Mouse (Mus musculus): Measurements from ENCODE around the gene Smox. TPM values are rescaled to one million over a fixed set of nuclear protein-coding genes. Genes with fewer than 3 reads are reported as not detected.

Gene Smox
- total and polyA plus RNA-seq, 2 experiments, result 2.8 to 6.0 TPM

DNA sequence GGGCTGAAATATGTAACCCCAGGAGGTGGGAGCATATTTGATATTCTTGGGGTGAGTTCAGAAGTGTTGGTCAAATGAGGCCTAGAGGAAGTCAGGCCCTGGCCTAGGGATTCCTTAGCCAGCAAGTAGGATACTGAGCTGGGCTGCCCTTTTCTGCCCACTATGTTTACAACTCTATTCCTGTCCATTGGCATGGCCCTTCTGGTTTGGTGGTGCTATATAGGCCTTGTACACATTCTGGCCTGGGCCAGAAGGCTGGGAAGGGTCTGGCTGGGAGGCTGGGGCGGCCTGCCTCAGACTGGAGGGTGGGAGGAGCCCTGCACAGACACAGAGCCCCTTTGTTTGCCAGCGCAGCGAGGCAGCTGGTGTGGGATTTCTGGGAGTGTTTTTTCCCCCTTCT is 15.1 kb downstream of the Smox start:
- TF ChIP-seq POLR2A (IDR thresholded peaks at IDR 0.05; ENCODE audit: extremely low read depth, insufficient read depth, low read length) (no peak), CTCF (IDR thresholded peaks at IDR 0.05; ENCODE audit: low read depth, low read length) (no peak)
- Histone ChIP-seq H3K27me3 (ENCODE audit: control insufficient read depth, insufficient read depth, low read length) (no peaks in the 10 kb centered on the region), H3K36me3 (ENCODE audit: control insufficient read depth, insufficient read depth, low read length) (no peaks in the 10 kb centered on the region), H3K79me2 (ENCODE audit: control insufficient read depth, insufficient read depth, low read length) (no peaks in the 10 kb centered on the region), H3K9ac (ENCODE audit: low read depth, low read length) (no peak overlapping the region), H3K4me3 (ENCODE audit: insufficient read depth, low read depth, low read length) (no peak overlapping the region), H3K27ac (replicated peaks; ENCODE audit: insufficient read depth, low read depth, low read length) (no peak overlapping the region), H3K4me1 (ENCODE audit: control insufficient read depth, insufficient read depth, low read length) (no peaks in the 10 kb centered on the region)
- 90% methylated on average over 3 of the region's 3 CpGs for WGBS
- DNase-seq (ENCODE audit: extremely low read depth, low read depth, low spot score), result no peak

DNA sequence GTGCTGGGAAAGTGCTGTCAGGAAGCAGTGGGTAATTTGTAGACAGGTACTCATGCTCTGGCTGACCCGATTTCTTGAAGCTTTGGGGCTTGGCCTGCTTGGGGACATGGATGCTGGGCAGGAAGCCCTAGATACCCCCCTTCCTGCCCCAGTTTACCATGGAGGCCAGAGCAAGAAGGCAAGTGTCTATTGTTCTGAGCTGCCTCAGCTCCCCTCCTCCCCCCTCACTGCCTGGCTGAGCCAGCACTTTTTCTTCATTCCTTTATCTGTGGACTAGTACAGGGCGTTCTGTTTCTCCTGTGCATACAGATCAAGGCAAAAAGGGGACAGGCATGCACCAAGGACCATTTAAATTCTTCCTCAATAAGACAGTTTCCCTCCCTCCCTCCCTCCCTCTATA is 17.2 kb downstream of the Smox start:
- no peak for DNase-seq (ENCODE audit: extremely low read depth, low read depth, low spot score)
- Histone ChIP-seq H3K9ac (ENCODE audit: low read depth, low read length) (no peak overlapping the region), H3K79me2 (ENCODE audit: control insufficient read depth, insufficient read depth, low read length) (no peaks in the 10 kb centered on the region), H3K4me3 (ENCODE audit: insufficient read depth, low read depth, low read length) (no peak overlapping the region), H3K4me1 (ENCODE audit: control insufficient read depth, insufficient read depth, low read length) (no peaks in the 10 kb centered on the region), H3K27me3 (ENCODE audit: control insufficient read depth, insufficient read depth, low read length) (no peaks in the 10 kb centered on the region), H3K27ac (replicated peaks; ENCODE audit: insufficient read depth, low read depth, low read length) (no peak overlapping the region), H3K36me3 (ENCODE audit: control insufficient read depth, insufficient read depth, low read length) (no peaks in the 10 kb centered on the region)
- no peak for TF ChIP-seq CTCF (IDR thresholded peaks at IDR 0.05; ENCODE audit: low read depth, low read length)
- no peak for TF ChIP-seq POLR2A (IDR thresholded peaks at IDR 0.05; ENCODE audit: extremely low read depth, insufficient read depth, low read length)
- WGBS, result 84% methylated on average over 2 of the region's 2 CpGs

DNA sequence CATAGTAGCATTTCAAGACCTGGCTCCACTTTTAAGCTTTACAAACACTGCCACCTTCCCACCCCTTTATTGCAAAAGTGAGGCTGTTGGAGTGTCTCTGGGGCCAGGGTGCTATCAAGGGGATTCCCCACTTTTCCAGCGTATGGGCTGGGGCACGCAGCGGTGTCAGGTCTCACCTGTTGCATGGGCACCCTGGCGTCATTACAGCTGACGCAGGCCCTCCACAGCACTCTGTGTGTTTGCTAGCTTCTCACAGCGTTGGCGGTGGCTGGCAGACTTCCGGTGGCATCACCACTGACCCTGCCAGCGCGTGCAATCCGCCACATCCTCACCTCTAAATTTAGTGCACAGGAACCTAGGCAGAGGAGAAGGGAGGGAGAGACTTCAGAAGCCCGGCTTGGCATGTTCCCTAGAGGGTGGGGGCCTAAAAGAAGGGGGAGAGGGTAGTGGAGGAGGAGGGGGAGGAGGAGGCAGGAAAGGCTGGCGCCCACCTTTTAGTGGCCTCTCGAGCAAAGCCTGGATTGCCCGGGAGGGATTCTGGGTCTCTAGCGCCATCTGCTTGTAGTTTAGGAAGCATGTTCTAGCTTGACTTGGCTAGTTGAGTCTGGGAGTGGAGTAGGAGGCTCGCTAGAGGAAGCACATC is 18.5 kb downstream of the Smox start:
- Histone ChIP-seq H3K36me3 (ENCODE audit: control insufficient read depth, insufficient read depth, low read length) (no peaks in the 10 kb centered on the region), H3K27me3 (ENCODE audit: control insufficient read depth, insufficient read depth, low read length) (no peaks in the 10 kb centered on the region), H3K79me2 (ENCODE audit: control insufficient read depth, insufficient read depth, low read length) (no peaks in the 10 kb centered on the region), H3K9ac (ENCODE audit: low read depth, low read length) (no peak overlapping the region), H3K4me1 (ENCODE audit: control insufficient read depth, insufficient read depth, low read length) (no peaks in the 10 kb centered on the region), H3K4me3 (ENCODE audit: insufficient read depth, low read depth, low read length) (no peak overlapping the region), H3K27ac (replicated peaks; ENCODE audit: insufficient read depth, low read depth, low read length) (no peak overlapping the region)
- 7% methylated on average over 17 of the region's 17 CpGs for WGBS
- peak; percentile 42 for DNase-seq (ENCODE audit: extremely low read depth, low read depth, low spot score)
- TF ChIP-seq CTCF (IDR thresholded peaks at IDR 0.05; ENCODE audit: low read depth, low read length) (peak; percentile 81), POLR2A (IDR thresholded peaks at IDR 0.05; ENCODE audit: extremely low read depth, insufficient read depth, low read length) (no peak)

DNA sequence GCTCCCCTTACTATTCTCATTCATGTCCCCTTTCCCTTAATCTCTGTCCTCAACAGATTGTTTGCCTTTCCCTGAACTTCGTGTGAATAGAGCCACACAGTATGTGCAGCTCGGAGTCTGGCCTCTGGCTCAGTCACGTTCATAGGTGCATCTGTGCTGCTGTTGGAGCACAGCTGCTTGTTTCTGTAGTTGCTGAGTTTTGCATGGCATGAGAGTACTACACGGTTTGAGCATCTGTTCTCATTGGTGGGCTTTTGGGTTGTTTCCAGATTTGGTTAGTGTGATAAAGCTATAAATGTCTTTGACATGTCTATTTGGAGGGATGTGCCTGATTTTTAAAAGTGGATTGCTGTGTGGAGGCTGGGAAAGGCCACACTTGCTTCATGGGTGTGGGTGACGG is 19.2 kb downstream of the Smox start:
- DNase-seq (ENCODE audit: extremely low read depth, low read depth, low spot score), result no peak

DNA sequence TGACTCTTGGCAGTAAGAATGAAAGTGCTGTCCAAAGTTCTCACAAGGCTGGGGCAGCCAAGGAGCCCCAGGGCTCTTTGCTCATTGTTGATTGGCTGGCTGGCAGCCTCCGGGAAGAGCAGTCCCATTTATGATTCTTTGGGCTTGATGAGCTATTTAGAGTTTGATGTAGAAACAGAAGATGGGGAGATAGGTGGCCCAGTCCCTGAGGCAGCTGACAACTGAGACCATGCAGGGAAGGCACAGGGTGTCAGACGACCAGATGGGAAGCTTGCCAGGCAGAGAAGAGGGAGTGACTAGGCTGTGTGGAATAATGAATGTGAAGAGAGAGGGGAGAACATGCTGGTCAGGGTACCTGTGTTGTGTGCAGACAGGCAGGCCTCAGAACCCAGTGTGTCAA is 22.2 kb downstream of the Smox start:
- WGBS, result 34% methylated on average over 2 of the region's 2 CpGs
- TF ChIP-seq CTCF (IDR thresholded peaks at IDR 0.05; ENCODE audit: low read depth, low read length), result no peak
- TF ChIP-seq POLR2A (IDR thresholded peaks at IDR 0.05; ENCODE audit: extremely low read depth, insufficient read depth, low read length), result no peak
- no peak for DNase-seq (ENCODE audit: extremely low read depth, low read depth, low spot score)

More for the DNA sequence above, 19.2 kb downstream of the Smox start:
- Histone ChIP-seq H3K27ac (replicated peaks; ENCODE audit: insufficient read depth, low read depth, low read length) (no peak overlapping the region), H3K79me2 (ENCODE audit: control insufficient read depth, insufficient read depth, low read length) (no peaks in the 10 kb centered on the region), H3K4me3 (ENCODE audit: insufficient read depth, low read depth, low read length) (no peak overlapping the region), H3K4me1 (ENCODE audit: control insufficient read depth, insufficient read depth, low read length) (no peaks in the 10 kb centered on the region), H3K27me3 (ENCODE audit: control insufficient read depth, insufficient read depth, low read length) (no peaks in the 10 kb centered on the region), H3K9ac (ENCODE audit: low read depth, low read length) (no peak overlapping the region), H3K36me3 (ENCODE audit: control insufficient read depth, insufficient read depth, low read length) (no peaks in the 10 kb centered on the region)
- WGBS, result 75% methylated on average over 5 of the region's 5 CpGs
- no peak for TF ChIP-seq POLR2A (IDR thresholded peaks at IDR 0.05; ENCODE audit: extremely low read depth, insufficient read depth, low read length)
- no peak for TF ChIP-seq CTCF (IDR thresholded peaks at IDR 0.05; ENCODE audit: low read depth, low read length)

DNA sequence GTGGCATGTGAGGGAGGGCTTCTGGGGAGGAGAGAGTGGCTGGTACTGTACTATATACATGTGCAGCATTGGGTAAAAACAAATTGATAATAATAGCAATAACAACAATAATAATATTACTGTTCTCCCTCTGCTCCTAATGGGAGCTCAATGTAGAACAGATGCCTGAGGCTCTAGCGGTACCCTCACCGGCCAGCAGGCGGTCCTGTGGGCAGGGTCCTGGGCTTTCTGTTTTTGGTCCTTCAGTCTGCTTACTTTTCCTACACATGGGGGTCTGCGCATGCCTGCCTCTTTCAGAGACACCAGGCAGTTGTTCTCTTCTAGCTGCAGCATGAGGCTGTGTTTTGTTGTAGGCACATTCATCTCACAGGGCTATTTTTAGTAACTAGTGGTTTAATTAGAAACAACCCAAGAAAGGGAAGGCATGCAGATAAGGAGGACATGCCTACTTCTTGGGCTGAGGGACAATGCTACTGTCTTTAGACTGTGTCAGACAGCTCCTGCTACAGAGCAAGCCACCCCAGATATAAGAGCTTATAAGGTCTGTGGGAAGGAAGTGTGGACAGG is 22.8 kb downstream of the Smox start:
- Histone ChIP-seq H3K36me3 (ENCODE audit: control insufficient read depth, insufficient read depth, low read length) (no peaks in the 10 kb centered on the region), H3K9ac (ENCODE audit: low read depth, low read length) (no peak overlapping the region), H3K4me3 (ENCODE audit: insufficient read depth, low read depth, low read length) (no peak overlapping the region), H3K27ac (replicated peaks; ENCODE audit: insufficient read depth, low read depth, low read length) (no peak overlapping the region), H3K79me2 (ENCODE audit: control insufficient read depth, insufficient read depth, low read length) (no peaks in the 10 kb centered on the region), H3K27me3 (ENCODE audit: control insufficient read depth, insufficient read depth, low read length) (no peaks in the 10 kb centered on the region), H3K4me1 (ENCODE audit: control insufficient read depth, insufficient read depth, low read length) (no peaks in the 10 kb centered on the region)
- TF ChIP-seq CTCF (IDR thresholded peaks at IDR 0.05; ENCODE audit: low read depth, low read length) (no peak), POLR2A (IDR thresholded peaks at IDR 0.05; ENCODE audit: extremely low read depth, insufficient read depth, low read length) (no peak)
- WGBS, result 90% methylated on average over 4 of the region's 4 CpGs
- DNase-seq (ENCODE audit: extremely low read depth, low read depth, low spot score), result no peak

More for the DNA sequence above, 22.2 kb downstream of the Smox start:
- Histone ChIP-seq H3K27me3 (ENCODE audit: control insufficient read depth, insufficient read depth, low read length) (no peaks in the 10 kb centered on the region), H3K4me1 (ENCODE audit: control insufficient read depth, insufficient read depth, low read length) (no peaks in the 10 kb centered on the region), H3K79me2 (ENCODE audit: control insufficient read depth, insufficient read depth, low read length) (no peaks in the 10 kb centered on the region), H3K4me3 (ENCODE audit: insufficient read depth, low read depth, low read length) (no peak overlapping the region), H3K36me3 (ENCODE audit: control insufficient read depth, insufficient read depth, low read length) (no peaks in the 10 kb centered on the region), H3K9ac (ENCODE audit: low read depth, low read length) (no peak overlapping the region), H3K27ac (replicated peaks; ENCODE audit: insufficient read depth, low read depth, low read length) (no peak overlapping the region)

Data from liver, adult 2 months (tissue).